Mouse (Mus musculus) stomach, postnatal 0 days (tissue): ENCODE data around the gene Polrmt. TPM values are rescaled to one million over a fixed set of nuclear protein-coding genes. Genes with fewer than 3 reads are reported as not detected.

Experiments
- ATAC-seq: fragments of 200-750 bp; cut with Nextera tagmentation; 2 replicates; pipeline ENCODE4 v1.8.0; 2017; ENCODE audit not compliant: low FRiP score, low TSS enrichment
- DNase-seq: peaks from one replicate; pipeline ENCODE4 v3.0.0-alpha.2; 2016; ENCODE audit warnings: low spot score
- H3K27ac ChIP-seq: fragments of 300-500 bp; sonication (generic); replicated peaks from 2 replicates; pipeline ENCODE4 v1.5.1; 2014; ENCODE audit warnings: mild to moderate bottlenecking, control low read depth
- H3K27me3 ChIP-seq: fragments of 300-500 bp; sonication (generic); 2 replicates; pipeline ENCODE4 v1.6.1; 2014; ENCODE audit warnings: low read length; ENCODE audit not compliant: control insufficient read depth, insufficient read depth
- H3K36me3 ChIP-seq: fragments of 300-500 bp; sonication (generic); 2 replicates; pipeline ENCODE4 v1.6.1; 2014; ENCODE audit warnings: low read length, mixed read lengths; ENCODE audit not compliant: control insufficient read depth, insufficient read depth
- H3K4me1 ChIP-seq: fragments of 300-500 bp; sonication (generic); replicated peaks from 2 replicates; pipeline ENCODE4 v1.6.1; 2014; ENCODE audit warnings: antibody characterized with exemption; ENCODE audit not compliant: control insufficient read depth, insufficient read depth
- H3K4me2 ChIP-seq: fragments of 300-500 bp; sonication (generic); replicated peaks from 2 replicates; pipeline ENCODE4 v1.6.1; 2014; ENCODE audit warnings: low read depth, mild to moderate bottlenecking, control low read depth, moderate library complexity
- H3K4me3 ChIP-seq: fragments of 300-500 bp; sonication (generic); 2 replicates; pipeline ENCODE4 v1.5.1; 2014; ENCODE audit warnings: low read depth, low read length, control low read depth
- H3K9ac ChIP-seq: fragments of 300-500 bp; sonication (generic); 2 replicates; pipeline ENCODE4 v1.6.1; 2014; ENCODE audit warnings: mild to moderate bottlenecking, low read length, control low read depth, mixed read lengths
- H3K9me3 ChIP-seq: fragments of 300-500 bp; sonication (generic); 2 replicates; pipeline ENCODE4 v1.6.1; 2016; ENCODE audit warnings: low read length; ENCODE audit not compliant: control insufficient read depth
- CTCF ChIP-seq: IDR thresholded peaks from 2 replicates; pipeline ENCODE4 v1.5.1; 2016; ENCODE audit warnings: antibody characterized with exemption, low read depth, mild to moderate bottlenecking, moderate library complexity
- EP300 ChIP-seq: optimal IDR thresholded peaks from 2 replicates; pipeline ENCODE3; 2016; ENCODE audit warnings: antibody characterized with exemption
- WGBS: fragments of 180-500 bp; shearing (Covaris S2); extraction: QIAGEN DNeasy Blood & Tissue Kit; methylation state at CpG from one replicate; pipeline ENCODE4 v1.1.7; 2014; 5-methylcytosine and 5-hydroxymethylcytosine counted together
- polyA plus RNA-seq: library from polyadenylated mRNA; unstranded; fragments of >200 nt; fragmentation: Nextera tagmentation; extraction: Ambion mirVana; gene quantifications from 2 replicates; pipeline ENCODE4 v1.2.1, GENCODE M21; 2015

Gene Polrmt
- polyA plus RNA-seq, 1 experiment from 2014 or later, result 16.5 TPM

- no peak for TF ChIP-seq CTCF
- TF ChIP-seq EP300, result no peak
- Histone ChIP-seq H3K4me2 (no peak overlapping the region), H3K27ac (no peak overlapping the region), H3K4me1 (0 out of 2 replicates have a peak, but pooled peaks cover 2% of the 10 kb centered on the region), H3K4me3 (no peak overlapping the region), H3K27me3 (peaks cover 6% of the 10 kb centered on the region; the same call in 1 of the 2 replicates), H3K36me3 (peaks cover 14% of the 10 kb centered on the region), H3K9ac (no peak overlapping the region), H3K9me3 (no peaks in the 10 kb centered on the region)
- 18% methylated on average over 1 of the region's 1 CpGs for WGBS
- no peak for ATAC-seq
- no peak for DNase-seq
Observed at GRCm38 (mm10) chr10:79713163-79713562, 33.2 kb downstream of the Polrmt start.

DNA sequence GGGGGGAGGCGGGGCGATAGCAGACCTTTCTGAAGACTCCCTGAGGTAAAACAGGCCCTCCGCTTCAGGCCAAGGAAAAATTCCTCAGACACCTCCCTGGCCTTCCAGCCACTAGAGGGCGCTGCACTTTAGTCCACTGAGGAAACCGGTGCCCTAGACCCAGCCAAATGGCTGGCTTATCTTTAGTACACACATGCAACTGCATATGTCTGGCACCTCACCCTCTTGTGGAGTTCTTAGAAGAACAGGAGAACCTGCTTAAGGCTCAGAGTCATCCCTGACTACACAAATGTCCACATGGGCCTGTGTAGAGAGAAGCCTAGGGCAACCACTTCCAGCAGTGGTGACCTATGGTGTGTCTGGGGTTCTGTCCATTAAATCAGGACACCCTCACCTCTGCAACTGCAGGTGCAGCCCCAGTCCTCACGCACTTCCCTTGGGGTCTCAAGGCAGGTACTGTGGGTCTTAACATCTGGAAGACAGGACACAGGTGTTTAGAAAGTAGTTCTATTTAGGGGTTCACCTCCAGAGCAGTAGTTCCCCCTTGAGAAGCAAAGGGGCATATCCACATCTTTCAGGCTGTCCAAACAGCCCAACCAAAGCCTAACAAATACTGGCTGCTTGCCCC is 33.8 kb downstream of the Polrmt start:
- DNase-seq, result peak; percentile 92
- ATAC-seq, result peak; percentile 73
- peak; percentile 85 for TF ChIP-seq CTCF
- TF ChIP-seq EP300, result no peak
- H3K4me3 ChIP-seq, result no peak overlapping the region
- H3K27me3 ChIP-seq, result peaks cover 6% of the 10 kb centered on the region; the same call in 1 of the 2 replicates
- H3K36me3 ChIP-seq, result peaks cover 14% of the 10 kb centered on the region
- WGBS, result 20% methylated on average over 4 of the region's 6 CpGs
- no peak overlapping the region for H3K4me2 ChIP-seq
- H3K9me3 ChIP-seq, result no peaks in the 10 kb centered on the region
- H3K27ac ChIP-seq, result no peak overlapping the region
- 0 out of 2 replicates have a peak, but pooled peaks cover 2% of the 10 kb centered on the region for H3K4me1 ChIP-seq
- H3K9ac ChIP-seq, result no peak overlapping the region

DNA sequence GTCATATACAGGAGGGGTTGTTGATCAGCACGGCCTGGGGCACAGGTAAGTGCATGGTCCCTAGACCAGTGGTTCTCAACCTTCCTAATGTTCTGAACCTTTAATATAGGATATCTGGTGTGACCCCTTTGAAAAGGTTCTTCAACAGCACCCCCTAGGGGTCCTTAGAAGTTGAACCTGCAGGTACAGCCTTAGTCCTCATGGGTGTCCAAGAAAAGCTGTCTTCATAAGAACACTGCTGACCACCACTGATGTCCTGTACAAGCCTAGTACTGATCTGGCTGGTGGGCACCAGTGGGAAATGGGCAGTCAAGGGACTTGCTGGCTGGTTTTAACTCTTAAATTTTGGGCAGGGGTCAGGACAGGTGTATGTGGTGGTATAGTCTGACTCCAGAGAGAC is 34.4 kb downstream of the Polrmt start:
- Histone ChIP-seq H3K9ac (no peak overlapping the region), H3K27me3 (peaks cover 2% of the 10 kb centered on the region; the same call in 1 of the 2 replicates), H3K4me3 (no peak overlapping the region), H3K9me3 (no peaks in the 10 kb centered on the region), H3K36me3 (peaks cover 14% of the 10 kb centered on the region), H3K4me2 (no peak overlapping the region), H3K27ac (no peak overlapping the region), H3K4me1 (no peaks in the 10 kb centered on the region; the same call in 1 of the 2 replicates)
- no peak for DNase-seq
- TF ChIP-seq EP300 (no peak), CTCF (peak; percentile 56)
- WGBS, result 80% methylated on average over 1 of the region's 1 CpGs
- peak; percentile 4 for ATAC-seq

GRCm38 (mm10) chr10:79709307-79709706 is 37.1 kb downstream of the Polrmt start:
- H3K4me2 ChIP-seq, result no peak overlapping the region
- H3K36me3 ChIP-seq, result peaks cover 14% of the 10 kb centered on the region
- H3K27me3 ChIP-seq, result no peaks in the 10 kb centered on the region
- H3K4me3 ChIP-seq, result no peak overlapping the region
- H3K9me3 ChIP-seq, result no peaks in the 10 kb centered on the region
- H3K9ac ChIP-seq, result no peak overlapping the region
- TF ChIP-seq EP300 (no peak), CTCF (no peak)
- 60% methylated on average over 7 of the region's 7 CpGs for WGBS
- no peak overlapping the region for H3K27ac ChIP-seq
- ATAC-seq, result no peak
- peaks cover 8% of the 10 kb centered on the region for H3K4me1 ChIP-seq
- no peak for DNase-seq

DNA sequence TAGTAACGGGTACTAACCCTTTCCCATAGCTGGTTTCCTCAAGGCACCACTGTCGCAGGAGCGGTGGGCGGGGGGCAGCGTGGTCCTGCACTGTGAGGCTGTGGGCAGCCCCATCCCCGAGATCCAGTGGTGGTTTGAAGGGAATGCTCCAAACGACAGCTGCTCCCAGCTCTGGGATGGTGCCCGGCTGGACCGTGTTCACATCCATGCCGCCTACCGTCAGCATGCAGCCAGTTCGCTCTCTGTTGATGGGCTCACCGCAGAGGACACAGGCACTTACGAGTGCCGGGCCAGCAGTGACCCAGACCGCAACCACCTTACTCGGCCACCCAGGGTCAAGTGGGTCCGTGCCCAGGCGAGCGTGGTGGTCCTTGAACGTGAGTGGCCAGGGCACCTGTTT is 37.7 kb downstream of the Polrmt start:
- Histone ChIP-seq H3K4me2 (no peak overlapping the region), H3K9ac (no peak overlapping the region; the same call in 1 of the 2 replicates), H3K9me3 (no peaks in the 10 kb centered on the region), H3K4me3 (no peak overlapping the region), H3K27me3 (no peaks in the 10 kb centered on the region), H3K27ac (no peak overlapping the region), H3K36me3 (peaks cover 14% of the 10 kb centered on the region), H3K4me1 (peaks cover 8% of the 10 kb centered on the region)
- no peak for DNase-seq
- TF ChIP-seq CTCF, result no peak
- no peak for TF ChIP-seq EP300
- ATAC-seq, result no peak
- 87% methylated on average over 21 of the region's 21 CpGs for WGBS

- TF ChIP-seq CTCF, result peak; percentile 14; the same call in 1 of the 2 replicates
- no peak for TF ChIP-seq EP300
- Histone ChIP-seq H3K36me3 (peaks cover 14% of the 10 kb centered on the region), H3K9me3 (no peaks in the 10 kb centered on the region), H3K27me3 (no peaks in the 10 kb centered on the region), H3K9ac (no peak overlapping the region), H3K27ac (peak overlapping the region; percentile 70), H3K4me1 (peaks cover 8% of the 10 kb centered on the region), H3K4me3 (no peak overlapping the region), H3K4me2 (peak overlapping the region; percentile 11; the same call in 1 of the 2 replicates)
- DNase-seq (peak; percentile 69), ATAC-seq (peak; percentile 41)
- WGBS, result 53% methylated on average over 4 of the region's 4 CpGs
Observed at GRCm38 (mm10) chr10:79707759-79708158, 38.6 kb downstream of the Polrmt start.
